Mouse (Mus musculus) cerebellum, adult 2 months (tissue): ENCODE measurements around the gene Cpsf6. TPM values are rescaled to one million over a fixed set of nuclear protein-coding genes. Genes with fewer than 3 reads are reported as not detected.

ENCODE experiments used
- DNase-seq, 2 experiments: peaks; one replicate each; pipeline ENCODE4 v3.0.0; 2021
- H3K27ac ChIP-seq: fragments of 200-500 bp; 2 replicates; pipeline ENCODE4 v1.5.1; 2012; ENCODE audit warnings: low read length, control low read depth, inconsistent platforms; ENCODE audit not compliant: insufficient read depth
- H3K27me3 ChIP-seq: fragments of 200-500 bp; 2 replicates; pipeline ENCODE4 v1.6.1; 2012; ENCODE audit warnings: inconsistent platforms, mild to moderate bottlenecking, low read length, moderate library complexity; ENCODE audit not compliant: control insufficient read depth, insufficient read depth
- H3K4me1 ChIP-seq: fragments of 200-500 bp; 2 replicates; pipeline ENCODE4 v1.6.1; 2011; ENCODE audit warnings: low read length; ENCODE audit not compliant: control insufficient read depth, insufficient read depth
- H3K4me3 ChIP-seq: fragments of 200-500 bp; replicated peaks from 2 replicates; pipeline ENCODE3; 2011; ENCODE audit warnings: mild to moderate bottlenecking, low read depth, low read length, control low read depth; ENCODE audit not compliant: insufficient read depth
- CTCF ChIP-seq: fragments of 200-500 bp; IDR thresholded peaks from 2 replicates; pipeline ENCODE4 v1.5.1; 2011; ENCODE audit warnings: low read depth, mild to moderate bottlenecking, control low read depth, low read length, moderate library complexity, borderline replicate concordance; ENCODE audit not compliant: insufficient read depth
- POLR2A ChIP-seq: fragments of 200-500 bp; IDR thresholded peaks from 2 replicates; pipeline ENCODE4 v1.6.1; 2011; ENCODE audit warnings: low read length, control low read depth, borderline replicate concordance; ENCODE audit not compliant: insufficient read depth
- WGBS: fragments of 180-500 bp; shearing (Covaris S2); methylation state at CpG from one replicate; pipeline ENCODE4 v1.1.7; 2018; 5-methylcytosine and 5-hydroxymethylcytosine counted together
- polyA plus RNA-seq: library from polyadenylated mRNA; depleted of rRNA; stranded (reverse); fragments of >200 nt; gene quantifications from 2 replicates; pipeline ENCODE4 v1.2.3, GENCODE M21; 2012; rRNA removed

Cpsf6 gene
- polyA plus RNA-seq, 1 experiment: 64.0 TPM

DNA sequence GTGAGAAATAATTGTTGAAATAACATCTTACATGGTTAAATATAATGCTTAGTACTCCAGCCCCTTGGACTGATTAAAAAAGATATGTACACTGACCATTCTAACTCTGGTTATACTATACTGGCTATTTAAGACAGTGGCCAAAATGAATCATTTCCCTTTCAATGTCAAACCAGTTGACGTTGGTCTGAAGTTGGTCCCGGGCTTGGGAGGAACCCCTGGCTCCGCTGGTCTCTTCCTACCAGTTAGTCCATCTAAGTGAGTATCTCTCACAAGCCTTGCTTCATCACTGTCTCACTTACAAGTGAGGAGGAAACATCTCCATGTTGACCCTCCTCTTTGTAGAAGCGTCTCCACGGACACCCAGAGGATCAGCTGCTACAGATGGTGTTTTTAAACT, 75.4 kb downstream of the Cpsf6 start:
- no peak overlapping the region for H3K4me3 ChIP-seq
- DNase-seq: no peak
- no peak for TF ChIP-seq POLR2A
- TF ChIP-seq CTCF: no peak
- H3K27ac ChIP-seq: no peak overlapping the region
- H3K27me3 ChIP-seq: no peaks in the 10 kb centered on the region
- 90% methylated on average over 5 of the region's 5 CpGs for WGBS
- no peaks in the 10 kb centered on the region for H3K4me1 ChIP-seq

DNA sequence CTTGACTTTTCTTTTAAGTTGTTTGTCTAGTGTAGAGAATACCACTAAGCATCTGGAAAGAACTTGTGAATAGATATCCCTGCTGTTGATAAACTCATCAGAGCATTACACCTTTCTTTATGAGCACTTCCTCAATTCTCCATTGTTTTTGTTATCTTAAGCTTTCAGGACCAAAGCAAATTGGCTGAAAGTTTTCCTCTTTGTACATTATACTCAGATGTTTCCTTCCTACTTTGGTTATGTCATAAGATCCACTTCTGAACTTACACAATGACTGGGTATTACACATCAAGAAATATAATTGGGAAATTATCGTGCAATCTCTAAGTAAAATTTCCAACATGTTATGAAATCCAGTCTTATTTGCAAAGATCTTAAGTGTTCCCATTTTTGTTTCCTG, 78.1 kb downstream of the Cpsf6 start:
- TF ChIP-seq CTCF (no peak), POLR2A (no peak)
- no peaks in the 10 kb centered on the region for H3K27me3 ChIP-seq
- no peaks in the 10 kb centered on the region for H3K4me1 ChIP-seq
- no peak for DNase-seq
- no peak overlapping the region for H3K4me3 ChIP-seq
- WGBS: 92% methylated on average over 1 of the region's 1 CpGs
- H3K27ac ChIP-seq: no peak overlapping the region

- TF ChIP-seq POLR2A (no peak), CTCF (no peak)
- Histone ChIP-seq H3K4me1 (no peaks in the 10 kb centered on the region), H3K27ac (no peak overlapping the region), H3K4me3 (no peak overlapping the region), H3K27me3 (no peaks in the 10 kb centered on the region)
- WGBS: 80% methylated on average over 5 of the region's 5 CpGs
- DNase-seq: no peak
Observed at GRCm38 (mm10) chr10:117299901-117300520, 79.8 kb downstream of the Cpsf6 start.

DNA sequence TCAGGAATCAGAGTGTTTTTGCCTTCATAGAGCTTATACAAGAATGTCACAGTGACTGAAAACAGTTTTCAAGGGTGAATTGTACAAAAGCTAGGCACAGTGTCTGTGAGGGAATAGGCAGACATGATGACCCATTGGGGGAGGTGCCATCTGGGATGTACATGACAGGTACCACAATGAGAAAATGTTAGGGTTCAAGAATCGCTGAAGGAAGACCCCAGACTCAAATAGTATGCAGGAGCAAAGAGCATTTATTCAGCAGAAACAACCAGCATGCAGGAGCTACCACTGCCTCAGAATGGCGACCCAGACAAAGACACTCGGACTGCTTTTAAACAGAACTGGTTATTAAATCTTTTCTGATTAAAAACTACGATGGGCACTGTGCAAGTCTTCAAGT, 80.7 kb downstream of the Cpsf6 start:
- H3K27me3 ChIP-seq: no peaks in the 10 kb centered on the region
- no peak for DNase-seq
- H3K4me1 ChIP-seq: no peaks in the 10 kb centered on the region
- no peak overlapping the region for H3K27ac ChIP-seq
- H3K4me3 ChIP-seq: no peak overlapping the region
- 83% methylated on average over 4 of the region's 4 CpGs for WGBS
- TF ChIP-seq CTCF (no peak), POLR2A (no peak)

DNA sequence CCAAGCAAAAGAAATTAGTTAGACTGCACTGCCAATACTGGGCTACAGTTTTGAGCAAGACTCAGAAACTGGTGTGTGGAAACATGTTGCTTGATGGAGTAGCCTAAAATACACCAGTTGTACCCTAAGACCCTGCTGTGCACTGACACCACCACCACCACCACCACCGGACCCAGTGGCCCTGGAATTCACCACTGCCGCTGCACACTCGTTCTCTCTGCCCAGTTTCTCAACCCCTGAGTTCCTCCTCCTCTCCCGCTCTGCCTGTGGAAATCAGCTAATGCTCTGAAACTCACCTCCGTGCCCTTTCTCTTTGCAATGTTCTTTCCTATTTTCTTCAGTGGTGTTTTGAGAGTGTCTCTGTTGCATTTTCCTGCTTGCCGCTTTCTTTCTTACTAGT, 81.5 kb downstream of the Cpsf6 start:
- 83% methylated on average over 6 of the region's 6 CpGs for WGBS
- no peak overlapping the region for H3K4me3 ChIP-seq
- TF ChIP-seq CTCF (no peak), POLR2A (no peak)
- no peak overlapping the region for H3K27ac ChIP-seq
- DNase-seq: no peak
- no peaks in the 10 kb centered on the region for H3K4me1 ChIP-seq
- no peaks in the 10 kb centered on the region for H3K27me3 ChIP-seq

Other genes with a start within 250 kb of the Cpsf6 start
- gene Frs2, start 231.5 kb downstream of the Cpsf6 start, polyA plus RNA-seq: 36.3 and 37.1 TPM in 2 replicates
- 41.9 and 44.5 TPM in 2 replicates for gene Yeats4, start 155.5 kb downstream of the Cpsf6 start, polyA plus RNA-seq
- gene 9530003J23Rik, start 141.3 kb downstream of the Cpsf6 start, polyA plus RNA-seq: not detected in 2 replicates
- 10.5 and 11.3 TPM in 2 replicates for gene Lyz2, start 97.7 kb downstream of the Cpsf6 start, polyA plus RNA-seq
- gene Lyz1, start 87.1 kb downstream of the Cpsf6 start, polyA plus RNA-seq: 0.11 and 0.13 TPM in 2 replicates
- 9.5 and 13.6 TPM in 2 replicates for gene Cpm, start 249.5 kb upstream of the Cpsf6 start, polyA plus RNA-seq